Mouse (Mus musculus) lung, postnatal 4 days (tissue): ENCODE measurements around the gene H1f0.

Experiments used
- DNase-seq, 2 experiments: peaks; one replicate each; pipeline ENCODE4 v3.0.0; 2021

H1f0 gene

GRCm38 (mm10) chr15:79040501-79041416 lies 12.5 kb downstream of the H1f0 start:
- peak; percentile 33 to 40 for DNase-seq

- no peak for DNase-seq
Observed at GRCm38 (mm10) chr15:79041585-79041984, 13.3 kb downstream of the H1f0 start, which contains the start of gene Galr3. Galr3 (plus strand) TSS chr15:79041885.

GRCm38 (mm10) chr15:79042721-79043491 lies 14.7 kb downstream of the H1f0 start:
- peak in 1 of 2 experiments; percentile 44 for DNase-seq

- no peak for DNase-seq
Observed at GRCm38 (mm10) chr15:79044837-79045236, 16.6 kb downstream of the H1f0 start.

- no peak for DNase-seq
Observed at GRCm38 (mm10) chr15:79048186-79048585, 19.9 kb downstream of the H1f0 start.

- DNase-seq: no peak
Observed at GRCm38 (mm10) chr15:79050160-79050845, 22.1 kb downstream of the H1f0 start.

- no peak for DNase-seq
Observed at GRCm38 (mm10) chr15:79050964-79051363, 22.7 kb downstream of the H1f0 start.

GRCm38 (mm10) chr15:79051461-79052360 lies 23.5 kb downstream of the H1f0 start:
- DNase-seq: peak; percentile 43 to 70

- DNase-seq: no peak
Observed at GRCm38 (mm10) chr15:79052366-79052765, 24.1 kb downstream of the H1f0 start.

- DNase-seq: no peak
Observed at GRCm38 (mm10) chr15:79056601-79057000, 28.4 kb downstream of the H1f0 start.

- no peak for DNase-seq
Observed at GRCm38 (mm10) chr15:79057850-79058249, 29.6 kb downstream of the H1f0 start.

- no peak for DNase-seq
Observed at GRCm38 (mm10) chr15:79060887-79061565, 32.8 kb downstream of the H1f0 start.

- DNase-seq: peak; percentile 98 to 99
Observed at GRCm38 (mm10) chr15:79062376-79063159, 34.3 kb downstream of the H1f0 start, which contains the start of gene Ankrd54. Ankrd54 (minus strand) TSS chr15:79062893.

GRCm38 (mm10) chr15:79063160-79063740 lies 35.0 kb downstream of the H1f0 start:
- DNase-seq: no peak

- DNase-seq: peak; percentile 38 to 78
Observed at GRCm38 (mm10) chr15:79065086-79065770, 37.0 kb downstream of the H1f0 start.

GRCm38 (mm10) chr15:79066276-79066675 lies 38.0 kb downstream of the H1f0 start:
- no peak for DNase-seq

- DNase-seq: no peak
Observed at GRCm38 (mm10) chr15:79067631-79068030, 39.4 kb downstream of the H1f0 start.

GRCm38 (mm10) chr15:79068416-79068815 lies 40.2 kb downstream of the H1f0 start:
- no peak for DNase-seq
